Mouse (Mus musculus) MEL (cell line): ENCODE data around the gene Mogat1. TPM values are rescaled to one million over a fixed set of nuclear protein-coding genes. Genes with fewer than 3 reads are reported as not detected.

Experiments used
- DNase-seq: peaks from one replicate; pipeline ENCODE4 v3.0.0; 2011; ENCODE audit warnings: low read depth, low spot score
- H3K27ac ChIP-seq: 2 replicates; pipeline ENCODE4 v1.5.1; 2012; ENCODE audit warnings: low read depth, mild to moderate bottlenecking, control low read depth, low read length, moderate library complexity; ENCODE audit not compliant: control insufficient read depth
- H3K27me3 ChIP-seq, 2 experiments: fragments of 150-350 bp in 1 of 2; sonication (generic) in 1 of 2; 2 replicates each; pipeline ENCODE4 v1.6.1; 2012; ENCODE audit warnings: low read length in 2 of 2, mild to moderate bottlenecking in 2 of 2, improper control_type of control experiment in 1 of 2, moderate library complexity in 1 of 2; ENCODE audit not compliant: insufficient read depth in 2 of 2, control insufficient read depth in 1 of 2
- H3K36me3 ChIP-seq, 2 experiments: 2 replicates each; pipeline ENCODE4 v1.6.1; 2012 to 2014; ENCODE audit warnings: low read length in 2 of 2, improper control_type of control experiment in 1 of 2, inconsistent platforms in 1 of 2, mild to moderate bottlenecking in 1 of 2; ENCODE audit not compliant: insufficient read depth in 2 of 2, control insufficient read depth in 1 of 2
- H3K4me1 ChIP-seq, 2 experiments: fragments of 150-350 bp in 1 of 2; sonication (generic) in 1 of 2; 2 replicates each; pipeline ENCODE4 v1.6.1; 2012; ENCODE audit warnings: low read length in 2 of 2, improper control_type of control experiment in 1 of 2, mild to moderate bottlenecking in 1 of 2; ENCODE audit not compliant: insufficient read depth in 2 of 2, control insufficient read depth in 1 of 2
- H3K4me3 ChIP-seq, 2 experiments: fragments of 150-350 bp in 1 of 2; sonication (generic) in 1 of 2; 2 replicates each; pipeline ENCODE4 v1.5.1; 2012; ENCODE audit warnings: low read depth in 2 of 2, low read length in 2 of 2, mild to moderate bottlenecking in 2 of 2, moderate library complexity in 2 of 2, control low read depth in 1 of 2, improper control_type of control experiment in 1 of 2; ENCODE audit not compliant: control insufficient read depth in 1 of 2, insufficient read depth in 1 of 2
- H3K79me2 ChIP-seq: 2 replicates; pipeline ENCODE4 v1.6.1; 2012; ENCODE audit warnings: mild to moderate bottlenecking, low read length, moderate library complexity; ENCODE audit not compliant: control insufficient read depth, poor library complexity, insufficient read depth
- H3K9ac ChIP-seq: 2 replicates; pipeline ENCODE4 v1.6.1; 2012; ENCODE audit warnings: low read depth, mild to moderate bottlenecking, control low read depth, low read length, moderate library complexity; ENCODE audit not compliant: control insufficient read depth, poor library complexity, severe bottlenecking
- H3K9me3 ChIP-seq: fragments of 150-350 bp; sonication (generic); replicated peaks from 2 replicates; pipeline ENCODE4 v1.6.1; 2012; ENCODE audit warnings: mild to moderate bottlenecking, low read length, improper control_type of control experiment, moderate library complexity; ENCODE audit not compliant: insufficient read depth
- BHLHE40 ChIP-seq: IDR thresholded peaks from 2 replicates; pipeline ENCODE4 v1.6.1; 2012; ENCODE audit warnings: low read depth, mild to moderate bottlenecking, inconsistent platforms, low read length, improper control_type of control experiment, borderline replicate concordance
- CHD1 ChIP-seq: IDR thresholded peaks from 2 replicates; pipeline ENCODE4 v1.6.1; 2012; ENCODE audit warnings: low read depth, mild to moderate bottlenecking, inconsistent platforms, low read length, improper control_type of control experiment
- CTCF ChIP-seq, 3 experiments: IDR thresholded peaks in 2 of 3; conservative IDR thresholded peaks in 1 of 3; 2 replicates each; pipeline ENCODE4 v1.5.1; 2011 to 2012; ENCODE audit warnings: low read length in 3 of 3, low read depth in 2 of 3, mild to moderate bottlenecking in 2 of 3, improper control_type of control experiment in 1 of 3, inconsistent platforms in 1 of 3, mixed read lengths in 1 of 3, moderate library complexity in 1 of 3; ENCODE audit not compliant: control insufficient read depth in 1 of 3, insufficient read depth in 1 of 3, poor library complexity in 1 of 3, severe bottlenecking in 1 of 3
- ELF1 ChIP-seq: IDR thresholded peaks from 2 replicates; pipeline ENCODE4 v1.6.1; 2014; ENCODE audit warnings: low read depth, mild to moderate bottlenecking, inconsistent platforms, low read length, improper control_type of control experiment, moderate library complexity
- EP300 ChIP-seq, 2 experiments: IDR thresholded peaks; 2 replicates each; pipeline ENCODE4 v1.6.1; 2011; ENCODE audit warnings: improper control_type of control experiment in 2 of 2, low read length in 2 of 2, low read depth in 1 of 2, mild to moderate bottlenecking in 1 of 2
- GABPA ChIP-seq: IDR thresholded peaks from 2 replicates; pipeline ENCODE4 v1.6.1; 2012; ENCODE audit warnings: low read depth, mild to moderate bottlenecking, inconsistent platforms, low read length, improper control_type of control experiment, moderate library complexity
- GATA1 ChIP-seq: IDR thresholded peaks from 2 replicates; pipeline ENCODE4 v1.6.1; 2011; ENCODE audit warnings: low read depth, low read length, improper control_type of control experiment
- JUND ChIP-seq: IDR thresholded peaks from 2 replicates; pipeline ENCODE4 v1.6.1; 2011; ENCODE audit warnings: low read depth, mild to moderate bottlenecking, improper control_type of control experiment, low read length
- KAT2A ChIP-seq: conservative IDR thresholded peaks from 2 replicates; pipeline ENCODE4 v1.6.1; 2012; ENCODE audit warnings: low read depth, low read length, improper control_type of control experiment, inconsistent platforms
- MAFK ChIP-seq: IDR thresholded peaks from 2 replicates; pipeline ENCODE4 v1.6.1; 2011; ENCODE audit warnings: low read depth, mild to moderate bottlenecking, low read length, improper control_type of control experiment, borderline replicate concordance
- MAX ChIP-seq: IDR thresholded peaks from 2 replicates; pipeline ENCODE4 v1.6.1; 2011; ENCODE audit warnings: low read length, improper control_type of control experiment
- MAZ ChIP-seq: IDR thresholded peaks from 2 replicates; pipeline ENCODE4 v1.6.1; 2012; ENCODE audit warnings: low read depth, mild to moderate bottlenecking, inconsistent platforms, low read length, improper control_type of control experiment
- MXI1 ChIP-seq: IDR thresholded peaks from 2 replicates; pipeline ENCODE4 v1.6.1; 2011; ENCODE audit warnings: mild to moderate bottlenecking, low read depth, low read length, improper control_type of control experiment
- MYB ChIP-seq: IDR thresholded peaks from 2 replicates; pipeline ENCODE4 v1.6.1; 2011; ENCODE audit warnings: mild to moderate bottlenecking, low read depth, low read length, improper control_type of control experiment
- MYC ChIP-seq: IDR thresholded peaks from 2 replicates; pipeline ENCODE4 v1.6.1; 2011; ENCODE audit warnings: low read depth, mild to moderate bottlenecking, low read length, improper control_type of control experiment, moderate library complexity
- NELFE ChIP-seq: IDR thresholded peaks from 2 replicates; pipeline ENCODE4 v1.6.1; 2011; ENCODE audit warnings: low read depth, low read length, improper control_type of control experiment
- NRF1 ChIP-seq: IDR thresholded peaks from 2 replicates; pipeline ENCODE4 v1.6.1; 2014; ENCODE audit warnings: low read depth, mild to moderate bottlenecking, inconsistent platforms, low read length, improper control_type of control experiment, moderate library complexity; ENCODE audit not compliant: poor library complexity, insufficient read depth, severe bottlenecking
- POLR2A ChIP-seq, 2 experiments: IDR thresholded peaks; 2 replicates each; pipeline ENCODE4 v1.6.1; 2011 to 2012; ENCODE audit warnings: low read length in 2 of 2, mild to moderate bottlenecking in 2 of 2, control low read depth in 1 of 2, improper control_type of control experiment in 1 of 2, low read depth in 1 of 2, moderate library complexity in 1 of 2; ENCODE audit not compliant: control insufficient read depth in 1 of 2, insufficient read depth in 1 of 2, poor library complexity in 1 of 2
- POLR2AphosphoS2 ChIP-seq: IDR thresholded peaks from 2 replicates; pipeline ENCODE4 v1.6.1; 2011; ENCODE audit warnings: low read length, improper control_type of control experiment
- POLR2AphosphoS5 ChIP-seq: IDR thresholded peaks from 2 replicates; pipeline ENCODE4 v1.6.1; 2012; ENCODE audit warnings: low read depth, borderline replicate concordance, mild to moderate bottlenecking, inconsistent platforms, low read length, moderate library complexity, mixed read lengths
- RAD21 ChIP-seq: IDR thresholded peaks from 2 replicates; pipeline ENCODE4 v1.6.1; 2011; ENCODE audit warnings: mild to moderate bottlenecking, low read depth, low read length, improper control_type of control experiment
- RCOR1 ChIP-seq: IDR thresholded peaks from 2 replicates; pipeline ENCODE4 v1.6.1; 2012; ENCODE audit warnings: low read depth, mild to moderate bottlenecking, inconsistent platforms, low read length, improper control_type of control experiment
- SIN3A ChIP-seq: IDR thresholded peaks from 2 replicates; pipeline ENCODE4 v1.6.1; 2012; ENCODE audit warnings: low read length, improper control_type of control experiment, inconsistent platforms
- TAL1 ChIP-seq: IDR thresholded peaks from 2 replicates; pipeline ENCODE4 v1.6.1; 2012; ENCODE audit warnings: mild to moderate bottlenecking, inconsistent platforms, low read length, moderate library complexity, mixed read lengths
- TBP ChIP-seq: IDR thresholded peaks from 2 replicates; pipeline ENCODE4 v1.8.0; 2011; ENCODE audit warnings: low read depth, low read length, improper control_type of control experiment
- UBTF ChIP-seq: IDR thresholded peaks from 2 replicates; pipeline ENCODE4 v1.6.1; 2012; ENCODE audit warnings: low read depth, mild to moderate bottlenecking, inconsistent platforms, low read length, improper control_type of control experiment, moderate library complexity, borderline replicate concordance; ENCODE audit not compliant: insufficient read depth
- USF1 ChIP-seq: IDR thresholded peaks from 2 replicates; pipeline ENCODE4 v1.6.1; 2014; ENCODE audit warnings: low read depth, mild to moderate bottlenecking, inconsistent platforms, low read length, improper control_type of control experiment, moderate library complexity
- USF2 ChIP-seq, 2 experiments: IDR thresholded peaks; 2 replicates each; pipeline ENCODE4 v1.6.1; 2011 to 2012; ENCODE audit warnings: improper control_type of control experiment in 2 of 2, low read length in 2 of 2, borderline replicate concordance in 1 of 2, inconsistent platforms in 1 of 2, low read depth in 1 of 2, mild to moderate bottlenecking in 1 of 2; ENCODE audit not compliant: insufficient read depth in 1 of 2
- ZMIZ1 ChIP-seq: IDR thresholded peaks from 2 replicates; pipeline ENCODE4 v1.6.1; 2012; ENCODE audit warnings: low read depth, mild to moderate bottlenecking, inconsistent platforms, low read length, improper control_type of control experiment, moderate library complexity
- polyA plus RNA-seq, 2 experiments: library from polyadenylated mRNA; stranded (reverse) in 1 of 2; unstranded in 1 of 2; fragments of >175 nt in 1 of 2; fragments of >200 nt in 1 of 2; gene quantifications; 2 replicates each; pipeline versions ENCODE4 v1.2.1 to v1.2.4; 2012; ENCODE audit warnings: low replicate concordance in 2 of 2, low read depth in 1 of 2; ENCODE audit not compliant: insufficient read length in 2 of 2, insufficient read depth in 1 of 2, missing spikeins in 1 of 2
- total RNA-seq: library from RNA; depleted of rRNA; stranded (reverse); fragments of 300-350 nt; gene quantifications from 2 replicates; pipeline ENCODE4 v1.2.3, GENCODE M21; 2012

Gene Mogat1
- total and polyA plus RNA-seq, 3 experiments: not detected

DNA sequence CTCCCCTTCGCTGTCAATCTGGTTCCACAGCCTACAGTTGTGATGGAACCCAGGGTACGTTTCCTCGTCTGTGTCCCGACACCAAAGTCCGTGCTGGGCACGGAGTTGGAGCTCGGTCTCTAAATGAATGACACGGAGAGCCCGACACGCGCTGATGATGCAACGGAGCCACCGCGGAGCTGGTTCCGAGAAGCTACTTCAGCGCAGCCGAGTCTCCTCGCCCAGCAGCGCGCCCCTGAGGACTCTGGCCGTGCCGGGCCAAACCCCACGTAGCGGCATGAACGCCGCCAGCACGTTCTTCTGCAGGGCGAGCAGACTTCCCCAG lies 22.4 kb upstream of the Mogat1 start:
- Histone ChIP-seq H3K4me3 (peak overlapping the region; percentile 75 to 97), H3K36me3 (peaks cover 0 to 27% of the 10 kb centered on the region in 2 experiments; a peak in 3 of 4 replicates), H3K9ac (peak overlapping the region; percentile 95), H3K27ac (peak overlapping the region; percentile 70), H3K4me1 (peaks cover 5 to 7% of the 10 kb centered on the region in 2 experiments), H3K27me3 (no peaks in the 10 kb centered on the region), H3K79me2 (peaks cover 41% of the 10 kb centered on the region), H3K9me3 (no peaks in the 10 kb centered on the region)
- TF ChIP-seq POLR2A (IDR thresholded peaks at IDR 0.05; ENCODE audit: control insufficient read depth in 1 of 2, insufficient read depth in 1 of 2, low read depth in 1 of 2, low read length in 2 of 2, poor library complexity in 1 of 2): peak in 1 of 2 experiments; percentile 81; a peak in 1 of 4 replicates
- no peak for TF ChIP-seq MYB
- DNase-seq: no peak

DNA sequence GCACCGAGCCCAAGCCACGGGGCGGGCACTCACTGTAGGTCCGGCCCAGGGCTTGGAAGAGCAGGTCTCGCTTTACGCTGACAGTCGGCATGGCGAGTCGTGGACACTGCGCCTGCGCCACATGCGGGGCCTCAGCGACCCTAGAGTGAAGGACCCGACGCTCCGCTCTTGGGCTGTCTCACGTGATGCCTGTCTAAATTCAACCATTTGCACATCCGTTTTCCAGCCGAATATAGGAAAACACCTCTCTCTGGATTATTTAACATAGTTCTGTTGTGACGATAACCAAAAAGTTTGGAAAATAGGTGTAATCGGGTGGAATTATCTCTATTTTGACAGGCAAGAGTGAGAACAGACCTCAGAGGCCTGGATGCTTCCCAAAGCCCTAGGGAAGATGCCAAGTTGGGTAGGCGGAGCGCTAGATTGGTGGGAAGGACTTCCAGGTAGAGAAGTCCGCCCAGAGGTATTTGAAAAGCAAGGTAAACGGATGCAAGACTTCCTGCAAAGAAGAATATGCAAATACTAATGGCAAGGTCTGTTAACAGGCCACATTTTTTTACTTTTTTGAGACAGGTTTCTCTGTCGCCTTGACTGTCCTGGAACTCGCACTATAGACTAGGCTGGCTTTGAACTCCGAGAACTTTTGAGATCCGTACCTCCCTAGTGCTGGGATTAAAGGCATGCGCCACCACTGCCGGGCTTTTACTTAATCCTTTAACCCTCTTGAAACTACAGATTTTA lies 21.9 kb upstream of the Mogat1 start, which contains the start of gene Farsb:
Farsb (minus strand) TSS at position 146 of the 741 bp plus-strand sequence.
- H3K27ac ChIP-seq: peak within 1 kb of the TSS; percentile 71
- H3K36me3 ChIP-seq: peaks cover 0 to 27% of the 10 kb centered on the region in 2 experiments; a peak in 3 of 4 replicates
- peaks cover 37% of the 10 kb centered on the region for H3K79me2 ChIP-seq
- H3K4me1 ChIP-seq: peaks cover 5 to 7% of the 10 kb centered on the region in 2 experiments
- H3K4me3 ChIP-seq: peak within 1 kb of the TSS; percentile 75 to 97
- H3K9me3 ChIP-seq: no peaks in the 10 kb centered on the region
- H3K27me3 ChIP-seq: no peaks in the 10 kb centered on the region
- peak within 1 kb of the TSS; percentile 95 for H3K9ac ChIP-seq
- DNase-seq: peak; percentile 93
- peak in 1 of 2 experiments; percentile 83; a peak in 3 of 4 replicates for TF ChIP-seq POLR2A (IDR thresholded peaks at IDR 0.05; ENCODE audit: control insufficient read depth in 1 of 2, insufficient read depth in 1 of 2, low read depth in 1 of 2, low read length in 2 of 2, poor library complexity in 1 of 2)
- TF ChIP-seq POLR2AphosphoS2: peak; percentile 69; the same call in 1 of the 2 replicates
- TF ChIP-seq TBP: peak; percentile 65
- peak; percentile 74 for TF ChIP-seq ELF1
- TF ChIP-seq MAFK: no peak
- peak; percentile 100 for TF ChIP-seq MAX
- peak; percentile 18; the same call in 1 of the 2 replicates for TF ChIP-seq USF1
- no peak for TF ChIP-seq MYB
- TF ChIP-seq USF2 (IDR thresholded peaks at IDR 0.05; ENCODE audit: borderline replicate concordance in 1 of 2, insufficient read depth in 1 of 2, low read depth in 1 of 2, low read length in 2 of 2): no peak
- no peak for TF ChIP-seq JUND
- TF ChIP-seq MXI1: peak; percentile 93
- no peak for TF ChIP-seq GABPA
- TF ChIP-seq GATA1: peak; percentile 70
- peak; percentile 71; the same call in 1 of the 2 replicates for TF ChIP-seq ZMIZ1
- no peak for TF ChIP-seq CHD1
- peak; percentile 80 for TF ChIP-seq MYC
- TF ChIP-seq BHLHE40: no peak; the same call in 1 of the 2 replicates
- TF ChIP-seq POLR2AphosphoS5: no peak
- peak; percentile 70 for TF ChIP-seq KAT2A
- no peak for TF ChIP-seq MAZ
- peak; percentile 97 for TF ChIP-seq SIN3A
- TF ChIP-seq CTCF (IDR thresholded peaks at IDR 0.05 in 2 of 3, conservative IDR thresholded peaks at IDR 0.05 in 1 of 3; ENCODE audit: control insufficient read depth in 1 of 3, insufficient read depth in 1 of 3, low read depth in 2 of 3, low read length in 3 of 3, poor library complexity in 1 of 3, severe bottlenecking in 1 of 3): no peak
- TF ChIP-seq TAL1: no peak
- no peak for TF ChIP-seq RAD21
- TF ChIP-seq NELFE: peak; percentile 65
- peak; percentile 53; the same call in 1 of the 2 replicates for TF ChIP-seq RCOR1
- TF ChIP-seq NRF1: peak; percentile 87
- no peak for TF ChIP-seq EP300 (IDR thresholded peaks at IDR 0.05; ENCODE audit: low read depth in 1 of 2, low read length in 2 of 2)
- no peak for TF ChIP-seq UBTF
